In genomic region chr9:30480464-30480863, GRCm38 (mm10) we compare ENCODE assay signal across 8 mouse cellular contexts. TPM values are rescaled to one million over a fixed set of nuclear protein-coding genes. Genes with fewer than 3 reads are reported as not detected.
DNase-seq lines count a peak whose midpoint lies in the region; ATAC-seq lines count a peak whose summit lies in the region.

No protein-coding gene starts in this region.

- WGBS in hindbrain, embryonic 16.5 days = 2% methylated on average over 6 of the region's 6 CpGs

- H3K4me1 ChIP-seq in hindbrain, embryonic 16.5 days (ENCODE audit: control insufficient read depth, insufficient read depth, low read depth, low read length) = no peaks in the 10 kb centered on the region

- H3K27ac ChIP-seq in hindbrain, embryonic 16.5 days (ENCODE audit: low read depth, low read length) = no peak overlapping the region

- H3K9me3 ChIP-seq in hindbrain, embryonic 16.5 days (ENCODE audit: control insufficient read depth, low read length) = no peaks in the 10 kb centered on the region

- no peaks in the 10 kb centered on the region for H3K27me3 ChIP-seq in hindbrain, embryonic 16.5 days (replicated peaks; ENCODE audit: control insufficient read depth, insufficient read depth, low read length)

- H3K9ac ChIP-seq in hindbrain, embryonic 16.5 days (ENCODE audit: low read depth, low read length) = no peak overlapping the region

- no peak overlapping the region for H3K4me3 ChIP-seq in hindbrain, embryonic 16.5 days (ENCODE audit: low read length)

- no peaks in the 10 kb centered on the region for H3K36me3 ChIP-seq in hindbrain, embryonic 16.5 days (ENCODE audit: control insufficient read depth, insufficient read depth, low read length)

- H3K4me2 ChIP-seq in hindbrain, embryonic 16.5 days (ENCODE audit: low read length) = no peak overlapping the region

- DNase-seq in WW6 (ENCODE audit: low read depth, low spot score) = peak; percentile 74
- peak; percentile 92 to 95 for DNase-seq in cerebellum, postnatal 4 days (ENCODE audit: low spot score in 2 of 2)
- DNase-seq in gastrocnemius, adult 18-20 months (ENCODE audit: low spot score) = peak; percentile 95
- DNase-seq in left cerebral cortex, adult 11 months (ENCODE audit: low spot score) = peak; percentile 91
- peak; percentile 90 to 92 for DNase-seq in lung, postnatal 4 days
- peak; percentile 97 to 98 for DNase-seq in right cerebral cortex, adult 2 months (ENCODE audit: low spot score in 2 of 2)
- peak; percentile 77 for DNase-seq in urinary bladder, postnatal 10 days (ENCODE audit: low spot score)

- ATAC-seq in hindbrain, embryonic 16.5 days = peak; percentile 97

RNA-seq across cellular contexts. Expression of gene Snx19, which starts 53.6 kb away (rescaled TPM):
- total RNA-seq in gastrocnemius, adult 18-20 months (2021) = 10 to 100 TPM; 22.6 to 22.7 TPM
- polyA plus RNA-seq in hindbrain, embryonic 16.5 days (2015; fragmentation: Nextera tagmentation; extraction: Ambion mirVana) = 20.9 and 25.0 TPM in 2 replicates
